Mouse (Mus musculus) left cerebral cortex, postnatal 4 days (tissue): ENCODE measurements at regions not wholly inside any gene's neighbourhood (a gene's known extent, or its start where the extent isn't known, plus 50 kb on each side); places are given as distances from the start of the nearest gene placed in this dataset.

Experiments
- DNase-seq: peaks from one replicate; pipeline ENCODE4 v3.0.0-alpha.2; 2022
- intact Hi-C: fragments of 180-260 bp; cut with DNase I; formaldehyde crosslinking; loops from one replicate; pipeline ENCODE4 v1.15.1; 2025

DNA sequence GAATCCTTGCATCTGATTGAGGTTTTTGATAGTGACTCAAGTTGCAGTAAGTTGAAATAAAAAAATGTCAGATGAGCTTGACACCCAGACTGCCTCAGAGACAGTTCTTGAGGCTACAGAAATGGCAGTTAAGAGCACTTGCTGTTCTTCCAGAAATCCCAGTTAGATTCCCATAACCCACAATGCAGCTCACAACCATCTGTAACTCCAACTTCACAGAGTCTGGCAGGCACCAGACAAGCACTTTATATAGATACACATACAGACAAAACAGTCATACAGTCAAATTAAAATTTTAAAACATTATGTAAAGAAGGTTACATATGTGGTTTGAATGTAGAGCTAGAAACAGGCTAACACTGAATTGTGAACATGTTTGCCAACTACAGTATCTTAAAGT lies 786.2 kb downstream of the Slc16a7 start:
- DNase-seq: no peak
- intact Hi-C loops: no loop called here

DNA sequence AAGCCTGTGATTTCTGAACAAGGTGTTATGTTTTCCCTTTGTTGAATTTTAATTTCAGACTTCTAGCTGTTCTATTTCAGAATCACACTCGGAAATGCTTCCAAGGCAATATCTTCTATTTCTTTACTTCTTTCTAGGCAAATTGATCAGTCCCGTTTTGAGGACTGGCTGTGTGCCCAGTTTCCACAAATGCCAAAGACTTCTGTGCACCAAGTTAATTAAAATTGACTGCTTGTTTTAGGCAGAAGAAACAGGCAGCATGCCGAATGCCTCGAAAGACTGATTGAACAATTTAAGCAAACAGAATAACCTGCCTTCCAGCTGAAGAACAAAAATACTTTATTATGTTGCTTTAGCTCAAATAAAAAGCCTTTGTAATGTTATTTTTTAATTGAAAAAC lies 818.5 kb downstream of the Slc16a7 start:
- DNase-seq: peak; percentile 44
- intact Hi-C loops: no loop called here

DNA sequence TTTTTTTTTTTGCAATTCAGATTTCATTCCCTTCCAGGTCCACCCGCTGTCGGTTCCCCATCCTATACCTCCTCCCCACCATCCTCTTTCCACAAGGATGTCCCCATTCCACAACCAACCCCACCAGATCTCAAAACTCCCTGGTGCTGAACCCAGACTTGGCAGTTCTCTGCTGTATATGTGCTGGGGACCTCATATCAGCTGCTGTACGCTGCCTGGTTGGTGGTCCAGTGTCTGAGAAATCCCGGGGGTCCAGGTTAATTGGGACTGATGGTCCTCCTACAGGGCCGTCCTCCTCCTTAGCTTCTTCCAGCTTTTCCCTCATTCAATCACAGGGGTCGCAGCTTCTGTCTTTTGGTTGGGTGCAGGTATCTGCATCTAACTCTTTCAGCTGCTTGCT lies 825.6 kb downstream of the Slc16a7 start:
- intact Hi-C loops: no loop called here
- DNase-seq: no peak

DNA sequence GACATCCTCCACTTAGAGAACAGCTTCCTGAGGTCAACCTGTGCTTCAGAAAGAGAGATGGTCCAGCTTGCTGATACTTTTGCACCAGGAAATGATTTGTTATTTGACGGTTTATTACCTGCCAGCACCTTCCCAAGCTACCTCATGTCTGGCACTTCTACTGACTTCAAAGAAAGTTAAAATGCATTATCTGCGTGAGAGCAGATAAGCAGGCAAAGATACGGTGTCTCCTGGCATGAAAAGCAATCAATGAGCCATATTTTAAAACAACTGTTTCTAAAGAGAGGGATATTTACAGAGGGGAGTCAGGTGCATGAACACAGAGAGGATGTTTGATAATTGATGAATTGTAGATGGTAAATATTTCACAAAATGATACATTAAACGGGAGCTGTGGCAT lies 861.1 kb downstream of the Slc16a7 start:
- intact Hi-C loops: no loop called here

More for the DNA sequence above, 861.1 kb downstream of the Slc16a7 start:
- no peak for DNase-seq
